Mouse (Mus musculus) kidney, adult 2 months (tissue): Measurements from ENCODE around the gene Epha2. TPM values are rescaled to one million over a fixed set of nuclear protein-coding genes. Genes with fewer than 3 reads are reported as not detected.
A peak's percentile ranks its signal among the peaks of the same experiment; 100 is the strongest.

ENCODE experiments used
- DNase-seq: peaks from one replicate; pipeline ENCODE4 v3.0.0; 2021
- H3K27ac ChIP-seq: fragments of 200-500 bp; 2 replicates; pipeline ENCODE4 v1.5.1; 2012; ENCODE audit warnings: low read depth, low read length, control low read depth, inconsistent platforms; ENCODE audit not compliant: insufficient read depth
- H3K27me3 ChIP-seq: fragments of 200-500 bp; replicated peaks from 2 replicates; pipeline ENCODE4 v1.6.1; 2012; ENCODE audit warnings: mild to moderate bottlenecking, moderate library complexity, low read length, inconsistent platforms; ENCODE audit not compliant: control insufficient read depth, insufficient read depth
- H3K36me3 ChIP-seq: fragments of 200-500 bp; 2 replicates; pipeline ENCODE4 v1.6.1; 2012; ENCODE audit warnings: mild to moderate bottlenecking, moderate library complexity, low read length, inconsistent platforms; ENCODE audit not compliant: control insufficient read depth, insufficient read depth
- H3K4me1 ChIP-seq: fragments of 200-500 bp; 2 replicates; pipeline ENCODE4 v1.6.1; 2011; ENCODE audit warnings: low read length; ENCODE audit not compliant: control insufficient read depth, insufficient read depth
- H3K4me3 ChIP-seq: fragments of 200-500 bp; 2 replicates; pipeline ENCODE4 v1.5.1; 2011; ENCODE audit warnings: mild to moderate bottlenecking, low read depth, low read length, control low read depth; ENCODE audit not compliant: insufficient read depth
- CTCF ChIP-seq: fragments of 200-500 bp; conservative IDR thresholded peaks from 2 replicates; pipeline ENCODE4 v1.5.1; 2011; ENCODE audit warnings: low read depth, mild to moderate bottlenecking, control low read depth, low read length, moderate library complexity, mixed read lengths; ENCODE audit not compliant: insufficient read depth, insufficient read length
- POLR2A ChIP-seq: fragments of 200-500 bp; IDR thresholded peaks from one replicate; pipeline ENCODE4 v1.6.1; 2011; ENCODE audit warnings: low read depth, low read length, control low read depth
- WGBS: fragments of 180-500 bp; shearing (Covaris S2); methylation state at CpG from one replicate; pipeline ENCODE4 v1.1.7; 2018; 5-methylcytosine and 5-hydroxymethylcytosine counted together
- polyA plus RNA-seq: library from polyadenylated mRNA; depleted of rRNA; stranded (reverse); fragments of >200 nt; gene quantifications from 2 replicates; pipeline ENCODE4 v1.2.3, GENCODE M21; 2012

Epha2 gene
- polyA plus RNA-seq, 1 experiment: 8.1 TPM

DNA sequence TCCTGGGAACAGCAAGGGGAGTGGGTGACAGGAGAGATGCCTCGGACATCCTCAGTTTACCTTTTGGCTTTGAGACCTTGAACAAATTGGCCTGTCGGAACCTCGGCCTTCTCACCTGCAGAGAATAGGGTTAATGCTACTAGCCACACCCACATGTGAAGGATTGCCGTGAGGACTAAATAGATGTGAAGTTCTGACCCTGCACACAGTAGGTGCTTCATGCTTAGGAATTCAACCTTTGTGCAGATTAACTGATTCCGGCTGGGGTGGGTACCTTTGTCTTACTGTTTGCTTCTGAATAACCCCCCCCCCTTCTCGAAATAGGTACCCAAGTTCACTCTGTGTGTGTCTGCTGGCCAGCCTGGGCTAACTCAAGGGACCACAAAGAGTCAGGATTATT lies 13.7 kb downstream of the Epha2 start:
- Histone ChIP-seq H3K36me3 (no peaks in the 10 kb centered on the region), H3K4me3 (no peak overlapping the region), H3K27ac (no peak overlapping the region), H3K4me1 (peaks cover 29% of the 10 kb centered on the region), H3K27me3 (no peaks in the 10 kb centered on the region)
- TF ChIP-seq CTCF: no peak
- no peak for TF ChIP-seq POLR2A
- WGBS: 90% methylated on average over 6 of the region's 6 CpGs
- DNase-seq: no peak

DNA sequence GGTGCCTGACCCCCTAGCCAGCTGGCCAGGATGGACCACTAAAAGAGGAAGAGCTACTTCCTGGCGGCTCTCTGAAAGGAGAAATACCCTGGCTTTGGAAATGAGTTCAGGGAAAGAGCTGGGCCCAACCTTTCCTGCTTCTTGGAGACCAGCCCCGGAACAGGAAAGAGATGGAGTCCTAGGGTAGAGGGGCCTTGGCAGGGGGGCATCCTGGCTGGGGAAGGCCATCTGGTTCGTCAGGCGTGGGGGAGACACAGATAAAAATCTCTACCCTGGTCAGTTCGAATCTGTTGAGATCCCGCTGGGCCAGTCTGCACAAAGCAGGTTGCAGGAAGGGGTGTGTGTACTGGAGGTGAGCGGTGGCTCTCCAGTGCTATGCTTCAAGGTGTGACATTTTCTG lies 15.0 kb downstream of the Epha2 start:
- peak overlapping the region; percentile 49 for H3K27ac ChIP-seq
- TF ChIP-seq CTCF (no peak), POLR2A (no peak)
- no peak overlapping the region for H3K4me3 ChIP-seq
- H3K36me3 ChIP-seq: no peaks in the 10 kb centered on the region
- DNase-seq: peak; percentile 74
- no peaks in the 10 kb centered on the region for H3K27me3 ChIP-seq
- 72% methylated on average over 7 of the region's 7 CpGs for WGBS
- peaks cover 19% of the 10 kb centered on the region for H3K4me1 ChIP-seq

DNA sequence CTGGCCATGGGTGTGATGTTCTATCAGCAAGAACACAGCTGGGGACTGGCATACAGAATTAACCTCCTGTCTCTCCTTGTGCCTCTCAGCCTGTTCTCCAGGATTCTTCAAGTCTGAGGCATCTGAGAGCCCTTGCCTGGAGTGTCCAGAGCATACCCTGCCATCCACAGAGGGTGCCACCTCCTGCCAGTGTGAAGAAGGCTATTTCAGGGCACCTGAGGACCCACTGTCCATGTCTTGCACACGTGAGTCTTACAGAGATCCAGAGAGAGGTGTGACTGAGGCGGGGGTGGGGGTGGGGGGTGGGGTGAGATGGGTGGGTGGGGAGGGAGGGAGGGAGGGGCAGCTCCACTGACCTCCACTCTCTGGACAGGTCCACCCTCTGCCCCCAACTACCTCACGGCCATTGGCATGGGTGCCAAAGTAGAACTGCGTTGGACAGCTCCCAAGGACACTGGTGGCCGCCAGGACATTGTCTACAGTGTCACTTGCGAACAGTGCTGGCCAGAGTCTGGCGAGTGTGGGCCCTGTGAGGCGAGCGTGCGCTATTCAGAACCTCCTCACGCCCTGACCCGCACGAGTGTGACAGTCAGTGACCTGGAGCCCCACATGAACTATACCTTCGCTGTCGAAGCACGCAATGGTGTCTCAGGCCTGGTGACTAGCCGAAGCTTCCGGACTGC lies 15.6 kb downstream of the Epha2 start:
- Histone ChIP-seq H3K4me3 (no peak overlapping the region), H3K27me3 (no peaks in the 10 kb centered on the region), H3K4me1 (peaks cover 14% of the 10 kb centered on the region), H3K27ac (peak overlapping the region; percentile 49; the same call in 1 of the 2 replicates), H3K36me3 (no peaks in the 10 kb centered on the region)
- DNase-seq: peak; percentile 71
- TF ChIP-seq CTCF (no peak), POLR2A (no peak)
- 71% methylated on average over 18 of the region's 18 CpGs for WGBS

DNA sequence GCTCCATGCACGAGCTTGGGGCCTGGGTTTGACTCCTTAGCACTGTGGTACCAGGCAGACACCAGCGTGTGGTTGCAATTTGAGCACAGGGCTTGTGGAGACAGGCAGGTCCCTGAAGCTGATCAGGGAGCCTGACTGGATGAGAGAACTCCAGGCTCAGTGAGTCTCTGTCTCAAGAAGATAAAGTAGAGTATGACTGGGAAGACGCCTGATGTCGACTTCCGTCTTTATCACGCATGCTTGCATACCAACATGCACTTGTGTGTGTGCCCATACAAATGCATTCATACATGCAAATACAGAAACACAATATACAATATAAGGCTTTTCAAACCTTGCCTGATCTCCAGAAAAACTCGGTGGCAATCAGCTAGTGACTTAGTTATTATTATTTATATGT lies 16.9 kb downstream of the Epha2 start:
- no peaks in the 10 kb centered on the region for H3K36me3 ChIP-seq
- H3K27ac ChIP-seq: no peak overlapping the region
- no peaks in the 10 kb centered on the region for H3K27me3 ChIP-seq
- TF ChIP-seq CTCF: no peak
- TF ChIP-seq POLR2A: no peak
- H3K4me3 ChIP-seq: no peak overlapping the region
- peaks cover 4% of the 10 kb centered on the region; the same call in 1 of the 2 replicates for H3K4me1 ChIP-seq
- WGBS: 88% methylated on average over 7 of the region's 7 CpGs
- DNase-seq: no peak

DNA sequence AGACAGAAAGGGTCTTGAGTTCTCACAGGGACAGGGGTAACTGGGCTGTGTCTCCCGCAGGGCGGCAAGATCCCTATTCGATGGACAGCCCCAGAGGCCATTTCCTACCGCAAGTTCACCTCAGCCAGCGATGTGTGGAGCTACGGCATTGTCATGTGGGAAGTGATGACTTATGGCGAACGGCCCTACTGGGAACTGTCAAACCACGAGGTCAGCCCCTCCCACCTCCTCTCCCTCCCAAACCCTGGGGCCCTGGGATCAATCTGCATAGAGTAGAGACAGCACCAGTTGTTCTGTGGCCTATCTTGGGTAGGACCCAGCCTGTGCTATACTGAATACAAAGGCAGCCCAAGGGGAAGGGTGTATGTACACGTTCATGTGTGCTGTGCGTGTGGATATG lies 21.5 kb downstream of the Epha2 start:
- 71% methylated on average over 11 of the region's 11 CpGs for WGBS
- Histone ChIP-seq H3K36me3 (no peaks in the 10 kb centered on the region), H3K27me3 (no peaks in the 10 kb centered on the region), H3K4me3 (no peak overlapping the region), H3K4me1 (no peaks in the 10 kb centered on the region), H3K27ac (no peak overlapping the region)
- no peak for DNase-seq
- TF ChIP-seq POLR2A (no peak), CTCF (no peak)

DNA sequence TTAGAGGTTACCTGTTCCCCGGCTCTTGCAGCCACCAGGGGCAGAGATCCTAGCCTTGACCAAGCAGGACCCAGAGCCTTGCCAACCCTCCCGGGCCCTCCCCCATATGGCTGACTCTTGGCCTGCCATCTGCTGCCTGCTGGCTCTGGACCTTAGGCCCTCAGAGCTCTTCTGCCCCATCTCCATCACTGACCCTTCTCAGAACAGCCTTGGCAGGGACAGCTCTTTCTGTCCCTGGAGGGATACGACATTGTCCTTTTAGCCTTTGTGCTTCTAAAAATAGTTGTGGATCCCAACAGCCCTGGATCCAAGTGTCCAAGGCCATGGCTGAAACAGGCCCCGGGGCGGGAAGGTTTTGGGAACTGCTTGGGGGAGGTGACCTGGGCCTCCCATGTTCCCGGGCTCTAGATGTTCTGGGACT lies 23.7 kb downstream of the Epha2 start:
- WGBS: 69% methylated on average over 6 of the region's 6 CpGs
- H3K36me3 ChIP-seq: no peaks in the 10 kb centered on the region
- H3K27ac ChIP-seq: peak overlapping the region; percentile 2; the same call in 1 of the 2 replicates
- no peaks in the 10 kb centered on the region for H3K27me3 ChIP-seq
- no peaks in the 10 kb centered on the region for H3K4me1 ChIP-seq
- DNase-seq: peak; percentile 60
- no peak overlapping the region for H3K4me3 ChIP-seq
- no peak for TF ChIP-seq CTCF

DNA sequence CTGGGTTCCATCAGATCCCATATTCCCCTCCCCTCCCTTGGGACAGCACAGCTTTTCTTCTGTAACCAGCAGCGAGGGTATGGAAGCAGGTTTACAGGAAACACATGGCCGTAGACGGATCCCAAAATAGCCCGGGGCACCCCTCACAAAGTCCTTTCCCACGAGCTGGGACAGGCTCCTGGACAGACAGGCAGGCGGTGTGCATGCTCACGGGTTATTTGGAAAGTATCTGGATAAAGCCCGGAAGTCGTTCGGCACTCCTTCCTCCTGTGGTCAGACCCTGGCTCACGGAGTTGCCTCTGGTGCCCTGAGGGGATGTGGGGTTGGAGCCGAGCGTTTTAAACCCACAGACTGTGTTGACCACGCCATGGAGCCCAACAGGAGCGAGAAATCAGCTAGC lies 24.6 kb downstream of the Epha2 start:
- Histone ChIP-seq H3K27ac (no peak overlapping the region; the same call in 1 of the 2 replicates), H3K4me1 (no peaks in the 10 kb centered on the region), H3K36me3 (no peaks in the 10 kb centered on the region), H3K27me3 (no peaks in the 10 kb centered on the region), H3K4me3 (no peak overlapping the region)
- TF ChIP-seq POLR2A (no peak), CTCF (no peak)
- WGBS: 53% methylated on average over 15 of the region's 15 CpGs
- DNase-seq: peak; percentile 70

DNA sequence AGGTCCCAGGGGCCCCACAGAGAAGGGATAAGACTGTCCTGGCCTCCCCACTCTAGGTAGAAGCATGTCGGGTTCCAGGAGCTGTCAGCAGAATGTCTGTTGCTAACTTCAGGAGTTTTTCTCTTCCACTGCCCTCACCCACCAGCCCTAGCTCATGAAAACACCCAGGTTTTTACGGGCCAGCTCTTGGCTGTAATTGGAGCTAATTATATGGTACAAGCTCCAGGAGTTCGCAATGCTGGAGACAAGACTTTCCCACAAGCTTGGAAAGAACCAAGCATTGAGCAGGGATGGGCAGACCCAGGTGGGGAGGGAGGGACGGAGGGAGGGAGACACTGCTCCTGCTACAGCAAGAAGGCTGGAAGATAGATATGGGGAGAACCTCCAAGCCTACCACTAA lies 26.0 kb downstream of the Epha2 start:
- H3K36me3 ChIP-seq: no peaks in the 10 kb centered on the region
- 87% methylated on average over 4 of the region's 4 CpGs for WGBS
- TF ChIP-seq CTCF (no peak), POLR2A (no peak)
- no peak for DNase-seq
- no peaks in the 10 kb centered on the region for H3K27me3 ChIP-seq
- H3K27ac ChIP-seq: no peak overlapping the region
- H3K4me3 ChIP-seq: no peak overlapping the region
- H3K4me1 ChIP-seq: no peaks in the 10 kb centered on the region
